Mouse (Mus musculus) G1E (cell line): ENCODE data around the gene Fcgr1.
"Not testable (repeated sequence)": the region's sequence is repeated elsewhere in the genome, so short reads cannot be mapped to it uniquely, and the experiment has no call there.

Experiments
- CTCF ChIP-seq: IDR thresholded peaks from 2 replicates; pipeline ENCODE4 v1.5.1; 2012; ENCODE audit warnings: low read depth, low read length, inconsistent platforms, mixed read lengths
- GATA1 ChIP-seq: IDR thresholded peaks from 2 replicates; pipeline ENCODE4 v1.6.1; 2012; ENCODE audit warnings: borderline replicate concordance, low read length, inconsistent platforms, mixed read lengths
- POLR2AphosphoS5 ChIP-seq: IDR thresholded peaks from 2 replicates; pipeline ENCODE4 v1.6.1; 2012; ENCODE audit warnings: low read depth, low read length, inconsistent platforms; ENCODE audit not compliant: insufficient replicate concordance
- TAL1 ChIP-seq: conservative IDR thresholded peaks from 2 replicates; pipeline ENCODE4 v1.6.1; 2012; ENCODE audit warnings: low read depth, low read length, inconsistent platforms, mixed read lengths

- TF ChIP-seq GATA1, CTCF, TAL1: not testable (repeated sequence)
- peak; percentile 81; the same call in 1 of the 2 replicates for TF ChIP-seq POLR2AphosphoS5
Observed at GRCm38 (mm10) chr3:96238954-96239793, 54.6 kb downstream of the Fcgr1 start, which contains the start of gene Hist2h3c2.
